Mouse (Mus musculus) limb, embryonic 14.5 days (tissue): ENCODE data around the gene Gcc1. TPM values are rescaled to one million over a fixed set of nuclear protein-coding genes. Genes with fewer than 3 reads are reported as not detected.
A peak's percentile ranks its signal among the peaks of the same experiment; 100 is the strongest.

Experiments
- ATAC-seq: fragments of 200-750 bp; cut with Nextera tagmentation; 2 replicates; pipeline ENCODE4 v1.8.0; 2017; ENCODE audit warnings: low read depth, moderate number of reproducible peaks, moderate TSS enrichment; ENCODE audit not compliant: low FRiP score
- DNase-seq: peaks from one replicate; pipeline ENCODE4 v3.0.0-alpha.2; 2015; ENCODE audit warnings: low spot score
- H3K27ac ChIP-seq: fragments of 300-500 bp; sonication (generic); replicated peaks from 2 replicates; pipeline ENCODE4 v1.5.1; 2014; ENCODE audit warnings: low read depth, mild to moderate bottlenecking, low read length, moderate library complexity, mixed read lengths
- H3K27me3 ChIP-seq: fragments of 300-500 bp; sonication (generic); 2 replicates; pipeline ENCODE4 v1.6.1; 2014; ENCODE audit warnings: low read length, mixed read lengths; ENCODE audit not compliant: control insufficient read depth, insufficient read depth
- H3K36me3 ChIP-seq: fragments of 300-500 bp; sonication (generic); 2 replicates; pipeline ENCODE4 v1.6.1; 2014; ENCODE audit warnings: mild to moderate bottlenecking, low read length, moderate library complexity, mixed read lengths; ENCODE audit not compliant: control insufficient read depth, insufficient read depth
- H3K4me1 ChIP-seq: fragments of 300-500 bp; sonication (generic); 2 replicates; pipeline ENCODE4 v1.6.1; 2014; ENCODE audit warnings: antibody characterized with exemption, low read length, mixed read lengths; ENCODE audit not compliant: control insufficient read depth, insufficient read depth
- H3K4me2 ChIP-seq: fragments of 300-500 bp; sonication (generic); replicated peaks from 2 replicates; pipeline ENCODE4 v1.6.1; 2014; ENCODE audit warnings: low read depth, mild to moderate bottlenecking, low read length, moderate library complexity; ENCODE audit not compliant: severe bottlenecking
- H3K4me3 ChIP-seq: fragments of 300-500 bp; sonication (generic); replicated peaks from 2 replicates; pipeline ENCODE4 v1.5.1; 2014; ENCODE audit warnings: low read length
- H3K9ac ChIP-seq: fragments of 300-500 bp; sonication (generic); 2 replicates; pipeline ENCODE4 v1.6.1; 2014; ENCODE audit warnings: mild to moderate bottlenecking, low read depth, low read length, moderate library complexity; ENCODE audit not compliant: severe bottlenecking
- H3K9me3 ChIP-seq: fragments of 300-500 bp; sonication (generic); 2 replicates; pipeline ENCODE4 v1.6.1; 2016; ENCODE audit warnings: low read length; ENCODE audit not compliant: control insufficient read depth
- POLR2A ChIP-seq: fragments of 200-500 bp; IDR thresholded peaks from 2 replicates; pipeline ENCODE4 v1.8.0; 2012; ENCODE audit warnings: inconsistent platforms, mild to moderate bottlenecking, moderate library complexity, borderline replicate concordance; ENCODE audit not compliant: insufficient read depth, insufficient read length; ENCODE audit errors: extremely low read depth
- WGBS: fragments of 180-500 bp; shearing (Covaris S2); extraction: QIAGEN DNeasy Blood & Tissue Kit; methylation state at CpG from one replicate; pipeline ENCODE4 v1.1.7; 2014; 5-methylcytosine and 5-hydroxymethylcytosine counted together
- polyA plus RNA-seq, 2 experiments: library from polyadenylated mRNA; depleted of rRNA in 1 of 2; stranded (reverse) in 1 of 2; unstranded in 1 of 2; fragments of >200 nt; fragmentation: Nextera tagmentation in 1 of 2; extraction: Ambion mirVana in 1 of 2; gene quantifications; 2 replicates each; pipeline versions ENCODE4 v1.2.1 to v1.2.3; 2012 to 2014

The Gcc1 gene
- polyA plus RNA-seq, 2 experiments = 6.7 to 8.6 TPM

- TF ChIP-seq POLR2A = no peak
- under 1% methylated on average over 25 of the region's 27 CpGs for WGBS
- H3K27ac ChIP-seq = 0 out of 2 replicates have a peak overlapping the region, but pooled peaks have one; percentile 38
These were observed 6.7 kb downstream of the Gcc1 start for GRCm38 (mm10) chr6:28421469-28422000.

GRCm38 (mm10) chr6:28420865-28421264, 7.3 kb downstream of the Gcc1 start:
- Histone ChIP-seq H3K4me2 (peak overlapping the region; percentile 77), H3K36me3 (peaks cover 29% of the 10 kb centered on the region), H3K27me3 (no peaks in the 10 kb centered on the region), H3K27ac (0 out of 2 replicates have a peak overlapping the region, but pooled peaks have one; percentile 38), H3K4me3 (peak overlapping the region; percentile 80), H3K9ac (peak overlapping the region; percentile 65), H3K9me3 (no peaks in the 10 kb centered on the region), H3K4me1 (peaks cover 24% of the 10 kb centered on the region)
- no peak for TF ChIP-seq POLR2A
- DNase-seq (no peak), ATAC-seq (no peak)
- WGBS = 22% methylated on average over 13 of the region's 13 CpGs

More at GRCm38 (mm10) chr6:28421469-28422000, 6.7 kb downstream of the Gcc1 start:
- ATAC-seq = peak; percentile 89
- Histone ChIP-seq H3K4me3 (peak overlapping the region; percentile 80), H3K27me3 (no peaks in the 10 kb centered on the region), H3K9me3 (no peaks in the 10 kb centered on the region), H3K9ac (peak overlapping the region; percentile 65), H3K4me2 (peak overlapping the region; percentile 77), H3K4me1 (peaks cover 24% of the 10 kb centered on the region), H3K36me3 (peaks cover 34% of the 10 kb centered on the region)
- peak; percentile 92 for DNase-seq

GRCm38 (mm10) chr6:28420361-28420760, 7.8 kb downstream of the Gcc1 start:
- DNase-seq (no peak), ATAC-seq (no peak)
- peak overlapping the region; percentile 77 for H3K4me2 ChIP-seq
- H3K27ac ChIP-seq = no peak overlapping the region
- WGBS = 79% methylated on average over 17 of the region's 17 CpGs
- H3K9ac ChIP-seq = peak overlapping the region; percentile 65; the same call in 1 of the 2 replicates
- peaks cover 24% of the 10 kb centered on the region for H3K4me1 ChIP-seq
- H3K36me3 ChIP-seq = peaks cover 29% of the 10 kb centered on the region
- H3K9me3 ChIP-seq = no peaks in the 10 kb centered on the region
- no peaks in the 10 kb centered on the region for H3K27me3 ChIP-seq
- H3K4me3 ChIP-seq = peak overlapping the region; percentile 80
- TF ChIP-seq POLR2A = no peak

- DNase-seq (no peak), ATAC-seq (no peak)
- WGBS = 88% methylated on average over 2 of the region's 2 CpGs
- no peak overlapping the region for H3K4me2 ChIP-seq
- no peaks in the 10 kb centered on the region for H3K27me3 ChIP-seq
- no peak for TF ChIP-seq POLR2A
- no peak overlapping the region for H3K27ac ChIP-seq
- no peaks in the 10 kb centered on the region for H3K9me3 ChIP-seq
- peaks cover 21% of the 10 kb centered on the region for H3K4me1 ChIP-seq
- no peak overlapping the region for H3K4me3 ChIP-seq
- H3K36me3 ChIP-seq = peaks cover 36% of the 10 kb centered on the region
- no peak overlapping the region for H3K9ac ChIP-seq
These were observed 8.5 kb downstream of the Gcc1 start for GRCm38 (mm10) chr6:28419673-28420072.

- H3K4me2 ChIP-seq = no peak overlapping the region
- no peak overlapping the region for H3K9ac ChIP-seq
- no peaks in the 10 kb centered on the region for H3K9me3 ChIP-seq
- no peak overlapping the region for H3K27ac ChIP-seq
- H3K36me3 ChIP-seq = peaks cover 36% of the 10 kb centered on the region
- WGBS = 91% methylated on average over 14 of the region's 14 CpGs
- no peaks in the 10 kb centered on the region for H3K27me3 ChIP-seq
- DNase-seq = no peak
- peaks cover 16% of the 10 kb centered on the region for H3K4me1 ChIP-seq
- H3K4me3 ChIP-seq = no peak overlapping the region
- ATAC-seq = no peak
- no peak for TF ChIP-seq POLR2A
These were observed 9.7 kb downstream of the Gcc1 start for GRCm38 (mm10) chr6:28418449-28418848.
